Mouse (Mus musculus) C2C12 (cell line): ENCODE data around the gene Senp5. TPM values are rescaled to one million over a fixed set of nuclear protein-coding genes. Genes with fewer than 3 reads are reported as not detected.

Experiments used
- H3K27me3 ChIP-seq: one replicate; pipeline ENCODE4 v1.6.1; 2011; ENCODE audit not compliant: control insufficient read depth, insufficient read depth, insufficient read length
- H3K36me3 ChIP-seq: one replicate; pipeline ENCODE4 v1.6.1; 2011; ENCODE audit not compliant: control insufficient read depth, insufficient read depth
- H3K4me3 ChIP-seq: one replicate; pipeline ENCODE4 v1.5.1; 2011; ENCODE audit warnings: mild to moderate bottlenecking, control low read depth; ENCODE audit not compliant: poor library complexity, insufficient read depth, severe bottlenecking
- H3K79me2 ChIP-seq: one replicate; pipeline ENCODE4 v1.6.1; 2011; ENCODE audit not compliant: control insufficient read depth, insufficient read depth
- H3K79me3 ChIP-seq: one replicate; pipeline ENCODE4 v1.6.1; 2011; ENCODE audit warnings: low read depth, control low read depth
- H3ac ChIP-seq: one replicate; pipeline ENCODE3; 2011; ENCODE audit warnings: low read depth; ENCODE audit not compliant: control insufficient read depth, insufficient read length
- CEBPB ChIP-seq: IDR thresholded peaks from one replicate; pipeline ENCODE4 v1.6.1; 2011; ENCODE audit warnings: low read depth, mild to moderate bottlenecking, control low read depth, moderate library complexity
- CTCF ChIP-seq: IDR thresholded peaks from one replicate; pipeline ENCODE4 v1.5.1; 2011; ENCODE audit not compliant: control insufficient read depth, insufficient read depth, insufficient read length
- FOSL1 ChIP-seq: IDR thresholded peaks from one replicate; pipeline ENCODE4 v1.8.0; 2011; ENCODE audit warnings: mild to moderate bottlenecking, low read length; ENCODE audit not compliant: poor library complexity, insufficient read depth, severe bottlenecking
- MAX ChIP-seq: IDR thresholded peaks from one replicate; pipeline ENCODE4 v1.6.1; 2011; ENCODE audit warnings: mild to moderate bottlenecking, control low read depth
- MYOD1 ChIP-seq: IDR thresholded peaks from one replicate; pipeline ENCODE4 v1.6.1; 2011; ENCODE audit warnings: low read depth; ENCODE audit not compliant: control insufficient read depth, insufficient read length
- MYOG ChIP-seq: IDR thresholded peaks from one replicate; pipeline ENCODE4 v1.6.1; 2011; ENCODE audit not compliant: control insufficient read depth, insufficient read length; ENCODE audit errors: extremely low read depth
- USF1 ChIP-seq: IDR thresholded peaks from one replicate; pipeline ENCODE4 v1.6.1; 2011; ENCODE audit warnings: low read depth, mild to moderate bottlenecking, control low read depth, moderate library complexity
- microRNA-seq: library from miRNA; unstranded; fragments of <30 nt; microRNA quantifications from one replicate; pipeline ENCODE4, GENCODE M21; 2019; ENCODE audit warnings: borderline microRNAs expressed
- polyA plus RNA-seq: library from polyadenylated mRNA; unstranded; fragments of >200 nt; fragmentation: generic; extraction: Trizol; gene quantifications from one replicate; pipeline ENCODE4 v1.2.1, GENCODE M21; 2012; ENCODE audit warnings: missing spikeins

The Senp5 gene
- polyA plus RNA-seq, 1 experiment, result 11.0 TPM

DNA sequence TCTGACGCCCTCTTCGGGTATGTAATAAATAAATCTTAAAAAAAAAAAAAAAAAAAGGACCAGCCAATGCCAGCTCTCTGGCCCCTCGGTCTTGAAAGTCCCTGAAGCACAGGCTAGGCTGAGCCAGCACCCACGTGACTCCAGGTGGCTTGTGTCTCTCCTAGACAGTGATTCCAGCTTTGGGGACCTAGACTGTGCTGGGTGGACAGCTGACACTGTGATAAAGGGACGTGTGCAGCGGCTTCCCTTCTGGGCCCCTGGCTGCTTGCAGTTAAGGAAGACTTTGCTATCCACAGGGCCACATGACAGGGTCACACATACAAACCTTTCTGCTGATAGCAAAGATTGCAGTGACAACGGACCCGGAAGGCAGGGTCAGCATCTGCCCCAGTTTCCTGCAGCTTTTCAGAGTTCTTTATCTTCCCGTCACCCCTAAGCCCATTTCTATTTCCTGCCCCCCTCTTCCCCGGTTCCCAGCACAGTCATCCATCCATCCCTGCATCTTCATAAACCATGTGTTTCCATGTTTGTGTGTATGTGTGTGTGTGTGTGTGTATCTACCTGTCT is 92.7 kb downstream of the Senp5 start:
- Histone ChIP-seq H3K27me3 (no peaks in the 10 kb centered on the region), H3K79me2 (no peaks in the 10 kb centered on the region), H3K79me3 (no peaks in the 10 kb centered on the region), H3ac (no peak overlapping the region), H3K36me3 (no peaks in the 10 kb centered on the region), H3K4me3 (no peak overlapping the region)
- TF ChIP-seq CEBPB, result no peak
- TF ChIP-seq MYOD1, result no peak
- TF ChIP-seq FOSL1, result no peak
- no peak for TF ChIP-seq USF1
- TF ChIP-seq MYOG, result no peak
- TF ChIP-seq CTCF, result no peak
- no peak for TF ChIP-seq MAX

Small RNA genes within 50 kb of the gene (microRNA-seq; reads per million reads assigned to microRNA genes)
- gene Gm26269, result not detected

Other genes starting within 250 kb of the Senp5 start
- not detected for gene Meltf, start 124.5 kb downstream of the Senp5 start, polyA plus RNA-seq
- gene Pigz, start 69.4 kb downstream of the Senp5 start, polyA plus RNA-seq, result 0.05 TPM
- 46.3 TPM for gene 0610012G03Rik, start 54.8 kb downstream of the Senp5 start, polyA plus RNA-seq
- 34.4 TPM for gene Ncbp2, start 54.8 kb downstream of the Senp5 start, polyA plus RNA-seq
- gene Pak2, start 76.1 kb upstream of the Senp5 start, polyA plus RNA-seq, result 16.4 TPM
- 30.8 TPM for gene Pigx, start 96.5 kb upstream of the Senp5 start, polyA plus RNA-seq
- gene Cep19, start 96.5 kb upstream of the Senp5 start, polyA plus RNA-seq, result 4.2 TPM
- not detected for gene Nrros, start 162.3 kb upstream of the Senp5 start, polyA plus RNA-seq
- not detected for gene Bex6, start 176.5 kb upstream of the Senp5 start, polyA plus RNA-seq
- gene Fbxo45, start 243.9 kb upstream of the Senp5 start, polyA plus RNA-seq, result 5.8 TPM
- 10.9 TPM for gene Wdr53, start 243.9 kb upstream of the Senp5 start, polyA plus RNA-seq